Mouse (Mus musculus): ENCODE measurements around the gene Tbc1d10a.

The Tbc1d10a gene

GRCm38 (mm10) chr11:4186486-4187317 lies at the start of gene Tbc1d10a:
Gene Tbc1d10a, plus strand, starts transcription at chr11:4186789.
- DNase-seq (ENCODE audit: low read depth, low spot score): peak; percentile 98

GRCm38 (mm10) chr11:4138964-4139363 lies 47.6 kb upstream of the Tbc1d10a start:
- no peak for DNase-seq (ENCODE audit: low read depth, low spot score)

- no peak for DNase-seq (ENCODE audit: low read depth, low spot score)
Measured at GRCm38 (mm10) chr11:4141505-4141904, 45.1 kb upstream of the Tbc1d10a start.

GRCm38 (mm10) chr11:4142352-4142751 lies 44.2 kb upstream of the Tbc1d10a start:
- DNase-seq (ENCODE audit: low read depth, low spot score): no peak

- peak; percentile 41 for DNase-seq (ENCODE audit: low read depth, low spot score)
Measured at GRCm38 (mm10) chr11:4143281-4144062, 43.1 kb upstream of the Tbc1d10a start.

GRCm38 (mm10) chr11:4146381-4146780 lies 40.2 kb upstream of the Tbc1d10a start:
- DNase-seq (ENCODE audit: low read depth, low spot score): no peak

- DNase-seq (ENCODE audit: low read depth, low spot score): no peak
Measured at GRCm38 (mm10) chr11:4147098-4147497, 39.5 kb upstream of the Tbc1d10a start.

GRCm38 (mm10) chr11:4148120-4148519 lies 38.5 kb upstream of the Tbc1d10a start:
- DNase-seq (ENCODE audit: low read depth, low spot score): no peak

GRCm38 (mm10) chr11:4148536-4149156 lies 37.9 kb upstream of the Tbc1d10a start:
- no peak for DNase-seq (ENCODE audit: low read depth, low spot score)

- no peak for DNase-seq (ENCODE audit: low read depth, low spot score)
Measured at GRCm38 (mm10) chr11:4149886-4150285, 36.7 kb upstream of the Tbc1d10a start.

- no peak for DNase-seq (ENCODE audit: low read depth, low spot score)
Measured at GRCm38 (mm10) chr11:4153694-4154093, 32.9 kb upstream of the Tbc1d10a start.

- DNase-seq (ENCODE audit: low read depth, low spot score): no peak
Measured at GRCm38 (mm10) chr11:4155641-4156040, 30.9 kb upstream of the Tbc1d10a start.

GRCm38 (mm10) chr11:4158676-4159075 lies 27.9 kb upstream of the Tbc1d10a start:
- DNase-seq (ENCODE audit: low read depth, low spot score): no peak

GRCm38 (mm10) chr11:4159808-4160708 lies 26.5 kb upstream of the Tbc1d10a start, which contains the start of the genes Ccdc157 and Sf3a1:
Gene Ccdc157, minus strand, starts transcription at chr11:4160293.
Gene Sf3a1, plus strand, starts transcription at chr11:4160350.
- DNase-seq (ENCODE audit: low read depth, low spot score): peak; percentile 92

GRCm38 (mm10) chr11:4160758-4161480 lies 25.7 kb upstream of the Tbc1d10a start:
- DNase-seq (ENCODE audit: low read depth, low spot score): no peak

GRCm38 (mm10) chr11:4164701-4165100 lies 21.9 kb upstream of the Tbc1d10a start:
- DNase-seq (ENCODE audit: low read depth, low spot score): no peak

GRCm38 (mm10) chr11:4166467-4167090 lies 20.0 kb upstream of the Tbc1d10a start:
- DNase-seq (ENCODE audit: low read depth, low spot score): no peak

GRCm38 (mm10) chr11:4174586-4174985 lies 12.0 kb upstream of the Tbc1d10a start:
- no peak for DNase-seq (ENCODE audit: low read depth, low spot score)

- DNase-seq (ENCODE audit: low read depth, low spot score): no peak
Measured at GRCm38 (mm10) chr11:4177716-4178115, 8.9 kb upstream of the Tbc1d10a start.

GRCm38 (mm10) chr11:4182061-4182460 lies 4.5 kb upstream of the Tbc1d10a start:
- DNase-seq (ENCODE audit: low read depth, low spot score): no peak
